ENCODE assay signal across 8 mouse cellular contexts in the genomic region with DNA sequence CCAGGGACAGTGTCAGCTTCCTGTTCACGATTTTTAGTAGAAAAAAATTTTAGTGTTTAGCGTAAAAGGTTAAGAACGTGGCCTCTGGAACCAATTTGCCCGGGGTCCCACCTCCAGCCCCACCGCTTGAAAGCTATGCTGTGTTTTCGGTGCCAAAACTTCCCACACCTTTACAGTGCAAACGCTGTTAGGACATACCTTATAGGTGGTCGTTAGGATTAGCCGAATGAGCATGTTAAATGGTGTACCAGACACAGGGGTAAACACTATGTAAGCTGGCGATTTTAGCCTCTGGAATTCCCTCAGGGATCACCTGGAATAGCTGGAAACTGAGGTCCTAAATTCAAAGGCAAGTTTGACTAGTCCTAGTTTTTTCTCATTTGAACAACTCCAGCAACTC. TPM values are rescaled to one million over a fixed set of nuclear protein-coding genes. Genes with fewer than 3 reads are reported as not detected.
DNase-seq lines count a peak whose midpoint lies in the region; ATAC-seq and TF ChIP-seq lines count a peak whose summit lies in the region.

No protein-coding gene starts in this region.

- no peak for TF ChIP-seq CTCF in E14TG2a.4 (conservative IDR thresholded peaks at IDR 0.05; ENCODE audit: low read length)

- DNase-seq in heart, embryonic 10.5 days (ENCODE audit: low spot score): no peak
- no peak for DNase-seq in heart, postnatal 14 days
- DNase-seq in thymus, adult 18-20 months: no peak
- DNase-seq in left cerebral cortex, adult 9 months (ENCODE audit: low spot score in 2 of 2): no peak
- no peak for DNase-seq in left cerebral cortex, adult 11 months (ENCODE audit: low spot score)

- peaks cover 68% of the 10 kb centered on the region for H3K36me3 ChIP-seq in heart, embryonic 10.5 days
- H3K36me3 ChIP-seq in E14TG2a.4 (ENCODE audit: insufficient read depth, low read length): peaks cover 80% of the 10 kb centered on the region
- peaks cover 45% of the 10 kb centered on the region for H3K36me3 ChIP-seq in forebrain, embryonic 15.5 days
- peaks cover 65% of the 10 kb centered on the region for H3K36me3 ChIP-seq in liver, embryonic 15.5 days (replicated peaks)

- H3K27ac ChIP-seq in heart, embryonic 10.5 days: peak overlapping the region; percentile 98
- H3K27ac ChIP-seq in forebrain, embryonic 15.5 days (replicated peaks): peak overlapping the region; percentile 93
- H3K27ac ChIP-seq in liver, embryonic 15.5 days (replicated peaks): peak overlapping the region; percentile 93

- H3K4me1 ChIP-seq in heart, embryonic 10.5 days: peaks cover 38% of the 10 kb centered on the region
- peaks cover 42% of the 10 kb centered on the region for H3K4me1 ChIP-seq in E14TG2a.4 (replicated peaks; ENCODE audit: low read depth, low read length)
- H3K4me1 ChIP-seq in forebrain, embryonic 15.5 days: peaks cover 44% of the 10 kb centered on the region
- peaks cover 51% of the 10 kb centered on the region for H3K4me1 ChIP-seq in liver, embryonic 15.5 days (replicated peaks)

- intact Hi-C loops in heart, postnatal 14 days (cut with DNase I): loop anchor here (5.0 kb wide), 1 partner anchor 66 kb away; a partner anchor contains a TSS

- peak overlapping the region; percentile 100 for H3K4me3 ChIP-seq in heart, embryonic 10.5 days
- peak overlapping the region; percentile 95 for H3K4me3 ChIP-seq in E14TG2a.4 (replicated peaks; ENCODE audit: low read length)
- peak overlapping the region; percentile 56 for H3K4me3 ChIP-seq in forebrain, embryonic 15.5 days
- H3K4me3 ChIP-seq in liver, embryonic 15.5 days (replicated peaks): peak overlapping the region; percentile 81

- no peaks in the 10 kb centered on the region for H3K9me3 ChIP-seq in heart, embryonic 10.5 days
- no peaks in the 10 kb centered on the region for H3K9me3 ChIP-seq in E14TG2a.4 (ENCODE audit: low read length)
- no peaks in the 10 kb centered on the region for H3K9me3 ChIP-seq in forebrain, embryonic 15.5 days
- H3K9me3 ChIP-seq in liver, embryonic 15.5 days (replicated peaks): no peaks in the 10 kb centered on the region

- H3K9ac ChIP-seq in forebrain, embryonic 15.5 days (replicated peaks): peak overlapping the region; percentile 76
- peak overlapping the region; percentile 81 for H3K9ac ChIP-seq in liver, embryonic 15.5 days

- no peak for ATAC-seq in forebrain, embryonic 15.5 days (replicated peaks)
- ATAC-seq in liver, embryonic 15.5 days (ENCODE audit: insufficient read depth): no peak

- WGBS in heart, embryonic 10.5 days: 8% methylated on average over 10 of the region's 10 CpGs
- WGBS in forebrain, embryonic 15.5 days: 7% methylated on average over 10 of the region's 10 CpGs
- 4% methylated on average over 10 of the region's 10 CpGs for WGBS in liver, embryonic 15.5 days (ENCODE audit: insufficient replicate concordance)

- H3K27me3 ChIP-seq in heart, embryonic 10.5 days (ENCODE audit: insufficient read depth, poor library complexity, severe bottlenecking): no peaks in the 10 kb centered on the region
- no peaks in the 10 kb centered on the region for H3K27me3 ChIP-seq in E14TG2a.4 (ENCODE audit: insufficient read depth, low read length)
- no peaks in the 10 kb centered on the region for H3K27me3 ChIP-seq in forebrain, embryonic 15.5 days
- H3K27me3 ChIP-seq in liver, embryonic 15.5 days: no peaks in the 10 kb centered on the region

- H3K4me2 ChIP-seq in forebrain, embryonic 15.5 days (replicated peaks): peak overlapping the region; percentile 81
- peak overlapping the region; percentile 84 for H3K4me2 ChIP-seq in liver, embryonic 15.5 days

RNA-seq across cellular contexts. Expression of a gene that starts 0.5 kb away (rescaled TPM):
- 1,115 and 1,297 TPM in 2 replicates for polyA plus RNA-seq in heart, embryonic 10.5 days (2016; fragmentation: Nextera tagmentation; extraction: Ambion mirVana)
- 100 to 1,000 TPM; 417 to 479 TPM for total RNA-seq in heart, postnatal 14 days (2021)
- polyA plus RNA-seq in forebrain, embryonic 15.5 days (2015; fragmentation: Nextera tagmentation; extraction: Ambion mirVana): 864 and 971 TPM in 2 replicates
- 939 and 1,010 TPM in 2 replicates for polyA plus RNA-seq in liver, embryonic 15.5 days (2015; fragmentation: Nextera tagmentation; extraction: Ambion mirVana)

RNA-seq across cellular contexts. Expression of a gene that starts 0.7 kb away (rescaled TPM):
- polyA plus RNA-seq in heart, embryonic 10.5 days (2016; fragmentation: Nextera tagmentation; extraction: Ambion mirVana): 47.1 and 47.5 TPM in 2 replicates
- 10 to 100 TPM; 35.0 to 37.8 TPM for total RNA-seq in heart, postnatal 14 days (2021)
- 75.8 and 79.7 TPM in 2 replicates for polyA plus RNA-seq in forebrain, embryonic 15.5 days (2015; fragmentation: Nextera tagmentation; extraction: Ambion mirVana)
- 23.3 and 24.6 TPM in 2 replicates for polyA plus RNA-seq in liver, embryonic 15.5 days (2015; fragmentation: Nextera tagmentation; extraction: Ambion mirVana)

RNA-seq across cellular contexts. Expression of a gene that starts 5.0 kb away (rescaled TPM):
- polyA plus RNA-seq in heart, embryonic 10.5 days (2016; fragmentation: Nextera tagmentation; extraction: Ambion mirVana): 5.9 and 7.1 TPM in 2 replicates
- total RNA-seq in heart, postnatal 14 days (2021): 1 to 10 TPM; 2.2 to 2.9 TPM
- 10.1 and 10.4 TPM in 2 replicates for polyA plus RNA-seq in forebrain, embryonic 15.5 days (2015; fragmentation: Nextera tagmentation; extraction: Ambion mirVana)
- polyA plus RNA-seq in liver, embryonic 15.5 days (2015; fragmentation: Nextera tagmentation; extraction: Ambion mirVana): 2.4 and 2.5 TPM in 2 replicates

RNA-seq across cellular contexts. Expression of a gene that starts 15.9 kb away (rescaled TPM):
- 35.8 and 48.1 TPM in 2 replicates for polyA plus RNA-seq in heart, embryonic 10.5 days (2016; fragmentation: Nextera tagmentation; extraction: Ambion mirVana)
- 10 to 100 TPM; 10.4 to 11.5 TPM for total RNA-seq in heart, postnatal 14 days (2021)
- 31.0 and 33.4 TPM in 2 replicates for polyA plus RNA-seq in forebrain, embryonic 15.5 days (2015; fragmentation: Nextera tagmentation; extraction: Ambion mirVana)
- 18.4 and 19.3 TPM in 2 replicates for polyA plus RNA-seq in liver, embryonic 15.5 days (2015; fragmentation: Nextera tagmentation; extraction: Ambion mirVana)

RNA-seq across cellular contexts. Expression of a gene that starts 16.2 kb away (rescaled TPM):
- polyA plus RNA-seq in heart, embryonic 10.5 days (2016; fragmentation: Nextera tagmentation; extraction: Ambion mirVana): 161 and 198 TPM in 2 replicates
- 10 to 100 TPM; 62.7 to 73.7 TPM for total RNA-seq in heart, postnatal 14 days (2021)
- polyA plus RNA-seq in forebrain, embryonic 15.5 days (2015; fragmentation: Nextera tagmentation; extraction: Ambion mirVana): 198 and 212 TPM in 2 replicates
- polyA plus RNA-seq in liver, embryonic 15.5 days (2015; fragmentation: Nextera tagmentation; extraction: Ambion mirVana): 89.6 and 96.8 TPM in 2 replicates
